Mouse (Mus musculus): ENCODE measurements around the gene Armcx6.

The Armcx6 gene

GRCm38 (mm10) chrX:134750764-134751592 is at the start of gene Armcx6:
Gene Armcx6, minus strand, starts transcription at chrX:134751417.
- no peak for TF ChIP-seq GATA4 (IDR thresholded peaks at IDR 0.05; ENCODE audit: insufficient replicate concordance, low read length)

GRCm38 (mm10) chrX:134787728-134788127 is 36.5 kb upstream of the Armcx6 start:
- no peak for TF ChIP-seq GATA4 (IDR thresholded peaks at IDR 0.05; ENCODE audit: insufficient replicate concordance, low read length)

DNA sequence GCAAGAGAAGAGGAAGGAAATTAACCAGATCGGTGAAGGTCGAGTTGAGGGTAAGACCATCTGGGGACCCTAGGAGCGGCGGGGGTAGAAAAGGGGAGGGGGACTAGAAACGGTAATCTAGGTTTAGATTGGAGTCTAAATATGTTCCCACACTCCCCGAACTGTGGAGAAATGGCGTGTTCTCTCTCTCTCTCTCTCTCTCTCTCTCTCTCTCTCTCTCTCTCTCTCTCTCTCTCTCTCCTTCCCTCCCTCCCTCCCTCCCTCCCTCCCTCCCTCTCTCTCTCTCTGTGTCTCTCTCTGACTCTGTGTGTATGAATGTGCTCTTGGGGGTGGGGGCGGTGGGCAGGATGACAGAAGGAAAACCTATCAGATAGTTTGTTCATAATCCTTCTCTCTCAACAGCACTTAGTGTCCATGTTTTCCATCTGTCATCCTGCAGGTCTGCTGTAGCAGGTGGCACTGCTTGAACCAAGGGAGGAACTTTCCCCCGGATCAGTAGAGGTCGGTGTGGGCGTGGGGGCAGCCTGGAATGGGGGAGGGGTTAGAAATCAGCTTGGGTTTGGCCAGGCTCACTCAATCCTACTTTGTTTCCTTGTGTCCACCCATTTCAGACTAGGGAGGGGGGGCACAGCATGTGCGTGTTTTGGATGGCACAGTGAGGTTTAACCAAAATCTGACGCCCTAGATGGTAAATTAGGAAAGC is 6.2 kb upstream of the Armcx6 start:
- no peak for TF ChIP-seq GATA4 (IDR thresholded peaks at IDR 0.05; ENCODE audit: insufficient replicate concordance, low read length)

- no peak for TF ChIP-seq GATA4 (IDR thresholded peaks at IDR 0.05; ENCODE audit: insufficient replicate concordance, low read length)
Measured at GRCm38 (mm10) chrX:134756434-134757292, 5.4 kb upstream of the Armcx6 start, which contains the start of gene Armcx3. Gene Armcx3, plus strand, starts transcription at chrX:134756595.

GRCm38 (mm10) chrX:134752584-134752983 is 1.4 kb upstream of the Armcx6 start:
- no peak for TF ChIP-seq GATA4 (IDR thresholded peaks at IDR 0.05; ENCODE audit: insufficient replicate concordance, low read length)

DNA sequence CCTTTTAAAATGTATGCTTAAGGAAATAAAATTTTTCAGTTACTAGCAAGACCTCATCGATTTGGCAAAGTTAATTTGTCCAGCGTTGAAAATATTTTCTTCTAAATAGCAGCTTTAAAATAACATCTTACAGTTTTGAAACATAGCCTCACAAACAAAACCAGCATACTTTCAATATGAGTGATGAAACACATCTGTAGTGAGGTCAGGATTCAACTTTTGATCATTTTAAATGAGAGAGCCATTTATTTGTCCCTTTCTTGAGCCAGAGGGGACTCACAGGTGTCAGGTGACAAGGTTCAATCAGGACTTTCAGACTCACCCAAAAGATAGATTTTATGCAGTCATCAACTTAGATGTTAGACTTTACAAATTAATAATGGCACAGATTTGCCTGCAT is 693 bp upstream of the Armcx6 start:
- no peak for TF ChIP-seq GATA4 (IDR thresholded peaks at IDR 0.05; ENCODE audit: insufficient replicate concordance, low read length)

DNA sequence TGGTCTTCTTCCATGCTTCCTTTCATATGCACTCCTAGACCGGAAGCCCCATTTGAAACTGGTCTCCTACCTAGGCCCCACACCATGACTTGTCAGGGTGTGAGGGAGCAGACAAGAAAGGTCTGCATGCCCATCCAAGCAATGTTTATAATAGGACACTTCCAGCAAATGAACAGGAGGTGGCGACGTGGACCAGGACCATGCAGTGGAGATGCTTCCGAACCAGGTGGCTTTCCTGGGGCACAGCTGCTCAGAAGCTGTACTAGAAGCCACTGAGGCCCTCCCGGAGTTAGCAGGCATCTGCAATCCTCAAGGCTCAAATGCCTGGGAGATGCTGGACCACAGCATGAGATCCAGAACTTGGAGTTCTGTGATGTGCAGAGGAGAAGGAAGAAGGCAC is 4.8 kb downstream of the Armcx6 start:
- no peak for TF ChIP-seq GATA4 (IDR thresholded peaks at IDR 0.05; ENCODE audit: insufficient replicate concordance, low read length)

DNA sequence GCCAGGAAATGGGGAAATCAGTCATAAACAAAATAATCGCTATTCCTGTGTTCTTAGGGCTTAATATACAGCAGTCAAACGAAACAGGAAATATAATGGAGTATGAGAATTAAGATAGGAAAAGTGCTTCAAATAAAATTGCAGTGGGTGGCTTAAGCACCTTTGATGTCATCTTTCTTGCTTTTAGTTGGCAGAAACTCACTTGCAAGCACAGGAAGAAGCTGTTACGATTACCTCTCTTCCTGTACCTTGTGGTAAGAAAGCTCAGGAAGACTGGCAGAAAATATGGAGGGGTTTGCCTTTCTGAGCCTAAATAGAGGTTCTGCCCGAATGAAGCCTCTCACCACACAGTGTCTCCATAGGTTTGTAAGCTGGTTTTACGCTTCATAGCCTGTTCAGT is 9.4 kb downstream of the Armcx6 start:
- no peak for TF ChIP-seq GATA4 (IDR thresholded peaks at IDR 0.05; ENCODE audit: insufficient replicate concordance, low read length)

GRCm38 (mm10) chrX:134739160-134739559 is 12.1 kb downstream of the Armcx6 start:
- no peak for TF ChIP-seq GATA4 (IDR thresholded peaks at IDR 0.05; ENCODE audit: insufficient replicate concordance, low read length)

- no peak for TF ChIP-seq GATA4 (IDR thresholded peaks at IDR 0.05; ENCODE audit: insufficient replicate concordance, low read length)
Measured at GRCm38 (mm10) chrX:134737796-134738195, 13.4 kb downstream of the Armcx6 start.

GRCm38 (mm10) chrX:134729778-134730177 is 21.4 kb downstream of the Armcx6 start:
- no peak for TF ChIP-seq GATA4 (IDR thresholded peaks at IDR 0.05; ENCODE audit: insufficient replicate concordance, low read length)

DNA sequence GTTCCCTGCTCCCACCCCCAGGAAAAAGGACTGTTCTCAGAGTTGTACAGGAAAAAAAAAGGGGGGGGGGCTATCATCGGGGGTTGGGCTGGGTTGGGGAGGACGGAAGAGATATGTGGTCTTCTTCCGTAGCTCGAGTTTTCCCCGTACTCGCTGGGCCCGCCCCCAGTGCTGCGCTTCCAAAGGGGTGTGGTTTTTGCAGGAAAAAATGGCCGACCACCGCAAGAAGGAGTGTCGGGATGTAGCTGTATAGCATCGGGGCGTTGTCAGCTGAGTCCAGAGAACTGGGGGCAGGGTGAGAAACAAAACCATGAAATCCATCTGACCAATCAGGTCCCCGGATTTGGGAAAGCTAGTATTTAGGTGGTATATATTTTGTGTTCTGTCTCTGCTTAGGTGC is 32.7 kb downstream of the Armcx6 start:
- no peak for TF ChIP-seq GATA4 (IDR thresholded peaks at IDR 0.05; ENCODE audit: insufficient replicate concordance, low read length)

DNA sequence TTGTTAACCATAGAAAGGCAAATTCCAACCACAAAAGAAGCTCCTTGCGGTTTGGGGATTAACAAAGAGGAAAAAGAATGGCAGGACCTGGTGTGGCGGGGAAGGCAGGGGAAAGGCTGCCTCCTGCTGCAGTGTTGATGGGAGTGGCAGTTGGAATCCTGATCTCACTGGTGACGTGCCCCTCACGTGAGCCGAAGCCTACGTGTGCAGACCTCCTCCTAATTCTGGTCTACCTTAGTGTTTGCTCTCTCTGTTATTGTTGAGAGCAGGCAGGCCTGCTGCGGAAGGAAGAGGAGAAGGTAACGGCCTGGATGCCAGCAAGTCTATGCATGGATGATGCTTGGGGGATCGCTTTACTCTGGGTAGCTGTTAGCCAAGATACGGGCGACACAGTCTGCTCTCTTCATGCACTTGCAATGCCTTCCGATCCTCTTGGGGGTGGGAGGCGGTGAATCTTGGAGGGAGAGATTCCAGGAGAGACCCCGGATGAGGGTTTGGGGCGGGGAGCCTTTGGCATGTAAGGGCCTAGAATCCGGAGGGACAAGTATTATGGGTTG is 33.4 kb downstream of the Armcx6 start, which contains the start of gene Armcx1:
Gene Armcx1, plus strand, starts transcription at position 212 of the 557 bp plus-strand sequence.
- TF ChIP-seq GATA4 (IDR thresholded peaks at IDR 0.05; ENCODE audit: insufficient replicate concordance, low read length): no peak

DNA sequence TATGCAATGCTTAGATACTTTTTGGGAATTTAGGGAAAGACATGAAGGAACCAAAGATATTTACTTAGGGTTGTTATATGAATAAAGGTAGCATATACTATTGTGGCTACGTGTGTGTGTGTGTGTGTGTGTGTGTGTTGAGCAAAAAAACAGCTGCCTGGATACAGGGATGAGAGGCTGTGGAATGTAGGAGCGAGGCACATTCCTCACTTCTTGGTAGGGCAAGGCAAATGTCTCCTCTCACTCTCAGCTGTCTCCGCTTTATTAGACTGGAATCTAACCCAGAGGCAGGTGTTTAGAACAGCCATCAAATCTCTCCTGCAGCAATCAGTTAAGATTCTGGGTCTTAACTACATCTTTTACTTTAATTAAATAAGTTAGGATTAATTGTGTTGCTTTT is 34.4 kb downstream of the Armcx6 start:
- no peak for TF ChIP-seq GATA4 (IDR thresholded peaks at IDR 0.05; ENCODE audit: insufficient replicate concordance, low read length)

Measured in liver, adult (tissue).